Mouse (Mus musculus) urinary bladder, adult 18-20 months (tissue): Measurements from ENCODE around the gene St8sia4.
"Not testable (repeated sequence)": the region's sequence is repeated elsewhere in the genome, so short reads cannot be mapped to it uniquely, and the experiment has no call there.

Experiments
- DNase-seq, 2 experiments: peaks; one replicate each; pipeline ENCODE4 v3.0.0; 2022; ENCODE audit warnings: low spot score in 2 of 2, mixed read lengths in 2 of 2

The St8sia4 gene

DNA sequence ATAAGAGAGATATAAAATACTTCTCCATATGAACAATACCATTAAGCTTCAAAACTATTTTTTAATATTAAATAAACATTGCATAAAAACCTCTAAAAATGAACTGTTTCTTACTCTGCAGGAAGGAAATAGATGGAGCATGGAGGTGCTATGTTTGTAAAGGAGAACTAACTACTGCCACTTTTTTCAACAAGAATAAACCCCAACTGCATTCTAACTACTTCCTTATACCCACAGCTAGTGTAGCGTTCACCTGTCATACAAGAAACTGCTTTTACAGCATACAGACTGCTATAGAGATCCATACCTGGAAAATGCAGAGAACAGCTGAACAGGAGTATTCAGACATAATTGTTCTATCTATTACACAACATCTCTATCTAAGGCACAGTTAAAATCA, 70.5 kb downstream of the St8sia4 start:
- no peak for DNase-seq

DNA sequence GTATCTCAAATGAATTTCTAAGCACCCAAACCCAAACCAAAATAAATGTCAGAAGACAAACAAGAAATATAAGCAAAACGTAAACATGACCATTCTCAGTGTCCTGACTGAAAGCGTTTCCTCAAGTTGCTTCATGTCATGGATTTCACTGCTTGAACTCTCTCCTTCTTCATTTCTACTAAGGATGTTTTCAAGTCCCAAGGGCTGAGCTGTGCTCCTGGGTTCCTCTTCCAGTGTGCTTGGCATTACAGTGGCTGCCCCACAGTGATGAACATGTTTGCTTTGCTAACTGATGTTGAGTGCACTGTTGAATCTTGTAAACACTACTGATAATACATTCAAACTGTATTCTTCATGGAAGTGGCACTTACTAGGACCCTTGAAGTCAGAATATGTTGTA, 76.3 kb downstream of the St8sia4 start:
- DNase-seq, result no peak

GRCm38 (mm10) chr1:95590108-95590507, 77.3 kb downstream of the St8sia4 start:
- no peak for DNase-seq

- DNase-seq, result no peak
Observed at GRCm38 (mm10) chr1:95589471-95589870, 77.9 kb downstream of the St8sia4 start.

DNA sequence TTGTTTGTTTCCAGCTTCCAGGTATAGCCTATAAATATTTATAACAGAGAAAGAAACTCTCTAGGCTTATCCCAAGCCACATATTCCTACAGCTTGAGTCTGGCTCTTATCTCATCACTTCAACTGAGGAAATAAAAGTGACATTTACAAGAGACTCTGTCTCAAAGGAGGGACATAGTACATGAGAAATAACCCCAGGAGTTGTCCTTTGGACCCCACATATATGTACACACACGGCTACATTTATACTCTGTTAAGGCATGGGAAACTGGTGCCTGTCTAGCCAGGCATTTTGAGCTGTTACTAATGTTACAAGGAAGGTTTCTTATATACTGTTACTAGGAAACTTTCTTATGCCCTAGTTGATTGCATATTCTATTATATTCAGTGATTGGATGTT, 84.1 kb downstream of the St8sia4 start:
- DNase-seq, result no peak

DNA sequence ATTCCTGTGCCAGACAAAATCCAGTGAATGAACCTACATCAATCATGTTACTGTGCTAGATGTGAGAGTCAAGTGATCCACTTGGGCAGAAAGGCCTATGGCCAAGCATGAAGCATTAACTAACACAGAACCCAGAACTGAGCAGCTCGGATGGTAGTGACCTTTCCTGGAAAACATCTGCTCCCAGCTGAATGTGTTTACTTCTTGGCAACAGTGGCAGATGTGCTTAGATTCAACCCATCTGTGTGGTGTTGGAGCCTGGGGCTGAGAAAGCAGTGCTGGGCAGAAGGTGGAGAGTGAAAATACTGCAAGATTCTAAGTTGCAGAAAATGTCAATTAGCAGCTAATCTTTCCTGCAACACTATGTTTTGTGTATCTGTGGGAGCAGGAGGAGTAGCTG, 85.1 kb downstream of the St8sia4 start:
- no peak for DNase-seq

- DNase-seq, result no peak
Observed at GRCm38 (mm10) chr1:95572619-95573540, 94.5 kb downstream of the St8sia4 start.

- no peak for DNase-seq
Observed at GRCm38 (mm10) chr1:95571106-95571505, 96.3 kb downstream of the St8sia4 start.

- DNase-seq, result not testable (repeated sequence)
Observed at GRCm38 (mm10) chr1:95554556-95554955, 112.8 kb downstream of the St8sia4 start.

- no peak for DNase-seq
Observed at GRCm38 (mm10) chr1:95541460-95541859, 125.9 kb downstream of the St8sia4 start.
